Mouse (Mus musculus) brown adipose tissue, adult 24 weeks (tissue): ENCODE measurements around the gene Atp5j. TPM values are rescaled to one million over a fixed set of nuclear protein-coding genes. Genes with fewer than 3 reads are reported as not detected.
A peak's percentile ranks its signal among the peaks of the same experiment; 100 is the strongest.

ENCODE experiments used
- H3K27ac ChIP-seq: fragments of 200-500 bp; replicated peaks from 2 replicates; pipeline ENCODE4 v1.5.1; 2012; ENCODE audit warnings: low read depth, mild to moderate bottlenecking, low read length
- H3K4me1 ChIP-seq: fragments of 200-500 bp; 2 replicates; pipeline ENCODE4 v1.6.1; 2012; ENCODE audit warnings: low read length, mixed read lengths; ENCODE audit not compliant: control insufficient read depth, insufficient read depth, insufficient read length
- H3K4me3 ChIP-seq: fragments of 200-500 bp; 2 replicates; pipeline ENCODE4 v1.5.1; 2012; ENCODE audit warnings: low read depth, mild to moderate bottlenecking, low read length, moderate library complexity; ENCODE audit not compliant: insufficient read depth
- polyA plus RNA-seq: library from polyadenylated mRNA; stranded (reverse); fragments of >200 nt; gene quantifications from 2 replicates; pipeline ENCODE4 v1.2.4, GENCODE M21; 2012; ENCODE audit not compliant: missing spikeins, insufficient read depth, insufficient read length

Gene Atp5j
- polyA plus RNA-seq, 1 experiment, result 659 TPM

DNA sequence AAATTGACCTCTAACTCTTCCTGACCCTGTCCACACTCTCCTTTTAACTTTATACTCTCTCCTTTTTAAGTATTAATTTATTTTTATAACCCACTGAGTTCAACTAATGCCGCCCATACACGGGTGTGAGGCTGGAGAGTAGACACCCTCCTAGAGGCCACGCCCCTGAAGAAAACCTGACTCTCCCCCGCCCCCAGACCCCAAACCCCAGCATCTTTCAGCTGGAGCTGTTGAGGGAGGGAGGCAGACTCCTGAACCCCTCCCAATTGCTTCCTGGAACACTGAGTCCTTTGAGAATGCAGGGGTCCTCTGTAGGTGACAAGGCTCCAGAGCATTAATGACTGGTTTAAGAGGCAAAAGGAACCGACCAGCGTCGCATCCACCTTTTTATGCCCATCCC, 50.5 kb downstream of the Atp5j start:
- H3K27ac ChIP-seq, result peak overlapping the region; percentile 58
- H3K4me1 ChIP-seq, result peaks cover 7% of the 10 kb centered on the region

DNA sequence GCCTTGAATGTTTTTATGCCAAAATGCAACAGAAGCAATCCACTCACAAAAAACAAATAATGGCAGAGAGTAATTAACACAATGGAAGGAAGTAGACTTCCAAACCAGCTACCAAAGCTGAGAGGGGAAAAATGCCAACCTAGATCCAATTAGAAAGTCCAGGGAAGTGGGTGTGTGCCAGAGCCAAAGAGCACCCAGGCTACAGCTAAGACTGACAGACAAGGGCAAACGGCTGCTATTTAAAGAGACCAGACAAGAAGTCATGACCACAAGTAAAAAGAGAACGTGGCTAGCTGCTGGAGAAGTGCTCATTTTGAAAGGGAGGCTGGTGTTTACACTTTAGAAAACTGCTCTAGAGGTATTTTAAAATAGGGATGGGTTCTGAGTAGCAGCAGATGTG, 52.1 kb downstream of the Atp5j start:
- H3K27ac ChIP-seq, result peak overlapping the region; percentile 31; the same call in 1 of the 2 replicates
- H3K4me1 ChIP-seq, result peaks cover 7% of the 10 kb centered on the region
- no peak overlapping the region for H3K4me3 ChIP-seq

More for the DNA sequence above, 50.5 kb downstream of the Atp5j start:
- H3K4me3 ChIP-seq, result no peak overlapping the region

DNA sequence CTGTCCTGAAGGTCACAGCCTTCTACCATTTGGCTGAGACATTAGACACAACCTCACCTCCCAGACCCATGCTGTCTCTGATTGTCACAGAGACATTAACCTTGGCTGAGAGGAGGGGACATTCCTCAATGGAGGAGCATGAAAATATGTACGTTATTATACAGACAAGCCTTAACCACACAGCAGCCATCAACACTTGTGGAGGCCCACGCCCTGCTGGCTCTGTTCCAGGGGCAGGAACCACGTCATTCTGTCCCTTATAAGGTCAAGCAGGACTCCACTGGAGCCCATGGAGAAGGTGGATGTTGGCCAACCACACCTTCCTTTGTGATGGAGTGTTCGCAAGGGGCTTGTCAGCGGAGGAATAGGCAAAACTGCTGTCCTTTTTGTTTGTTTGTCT, 55.7 kb downstream of the Atp5j start:
- peaks cover 4% of the 10 kb centered on the region for H3K4me1 ChIP-seq

DNA sequence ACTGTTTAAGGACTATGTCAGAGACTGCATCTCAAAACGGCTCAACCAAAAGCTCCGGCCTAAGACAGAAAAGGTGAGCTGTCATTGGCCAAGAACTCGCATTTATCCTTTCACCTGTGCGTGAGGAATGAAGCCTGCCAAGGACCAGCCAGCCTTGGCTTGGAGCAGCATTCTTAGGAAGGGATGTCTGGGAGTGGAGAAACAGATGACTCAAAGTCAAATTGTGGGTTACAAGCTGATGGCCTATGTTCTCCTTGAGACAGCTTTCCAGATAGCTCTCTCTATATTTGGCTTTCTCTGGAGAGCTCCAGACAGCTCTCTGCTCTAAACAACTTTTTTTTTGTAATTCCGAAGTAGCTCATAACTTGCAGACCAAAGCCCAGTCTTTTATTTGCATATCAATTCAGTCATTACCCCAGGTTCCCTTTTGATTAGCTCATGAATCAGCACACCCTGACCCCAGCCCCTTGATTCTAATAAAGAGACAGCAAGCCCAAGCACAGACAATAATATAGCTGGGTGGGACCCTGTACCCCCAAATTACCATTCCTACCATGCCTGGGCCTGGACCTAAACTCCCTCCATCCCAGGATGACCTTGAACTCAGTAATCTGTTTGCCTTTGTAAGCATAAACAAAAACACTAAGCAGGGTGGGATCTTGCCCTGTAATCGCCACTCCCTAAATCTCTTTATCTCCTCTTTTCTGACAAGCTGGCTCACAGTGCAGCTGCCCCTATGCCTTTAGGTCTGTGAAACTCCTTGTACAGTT, 56.4 kb downstream of the Atp5j start:
- no peak overlapping the region for H3K4me3 ChIP-seq
- H3K27ac ChIP-seq, result 0 out of 2 replicates have a peak overlapping the region, but pooled peaks have one; percentile 18
- peaks cover 4% of the 10 kb centered on the region; the same call in 1 of the 2 replicates for H3K4me1 ChIP-seq

More for the DNA sequence above, 55.7 kb downstream of the Atp5j start:
- Histone ChIP-seq H3K4me3 (no peak overlapping the region), H3K27ac (peak overlapping the region; percentile 55)

DNA sequence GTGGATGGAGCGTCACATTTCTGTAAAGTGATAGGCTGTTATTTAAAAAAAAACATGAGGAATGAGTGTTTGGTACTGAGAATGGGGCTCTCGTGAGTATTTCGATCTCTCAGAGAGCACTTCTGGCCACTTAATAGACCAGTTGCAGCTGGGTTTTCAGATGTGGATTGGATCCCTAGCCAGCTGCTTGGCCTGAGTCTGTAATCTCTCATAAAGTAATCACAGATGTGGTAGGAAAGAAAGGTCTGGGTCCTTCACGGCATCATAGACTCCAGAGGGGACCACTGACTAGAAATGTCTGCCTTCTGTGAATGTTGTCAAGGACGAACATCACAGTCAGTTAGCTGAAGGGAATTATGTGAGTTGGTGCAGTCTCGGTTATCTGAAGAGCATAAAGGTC, 57.0 kb downstream of the Atp5j start:
- H3K4me3 ChIP-seq, result no peak overlapping the region
- peaks cover 4% of the 10 kb centered on the region; the same call in 1 of the 2 replicates for H3K4me1 ChIP-seq
- 0 out of 2 replicates have a peak overlapping the region, but pooled peaks have one; percentile 18 for H3K27ac ChIP-seq

Other genes starting within 250 kb of the Atp5j start
- gene Mrpl39, start 99.9 kb downstream of the Atp5j start, polyA plus RNA-seq, result 79.8 and 83.8 TPM in 2 replicates
- gene Jam2, start 61.5 kb downstream of the Atp5j start, polyA plus RNA-seq, result 26.8 and 36.1 TPM in 2 replicates
- gene Gabpa, start 700 bp downstream of the Atp5j start, polyA plus RNA-seq, result 45.9 and 68.9 TPM in 2 replicates